Mouse (Mus musculus): ENCODE measurements around the gene Hist1h4b. TPM values are rescaled to one million over a fixed set of nuclear protein-coding genes. Genes with fewer than 3 reads are reported as not detected.
"Not testable (repeated sequence)": the region's sequence is repeated elsewhere in the genome, so short reads cannot be mapped to it uniquely, and the experiment has no call there.

Hist1h4b gene
- polyA plus RNA-seq, 1 experiment from 2014 or later, result 15.5 TPM

- peak; percentile 50 for DNase-seq (ENCODE audit: low spot score)
Measured at GRCm38 (mm10) chr13:23757211-23757773, 479 bp downstream of the Hist1h4b start.

GRCm38 (mm10) chr13:23757921-23758320, 1.1 kb downstream of the Hist1h4b start:
- DNase-seq (ENCODE audit: low spot score), result no peak

- DNase-seq (ENCODE audit: low spot score), result no peak
Measured at GRCm38 (mm10) chr13:23759251-23759771, 2.5 kb downstream of the Hist1h4b start.

- no peak for DNase-seq (ENCODE audit: low spot score)
Measured at GRCm38 (mm10) chr13:23759916-23760239, 3.1 kb downstream of the Hist1h4b start.

- DNase-seq (ENCODE audit: low spot score), result peak; percentile 82
Measured at GRCm38 (mm10) chr13:23760240-23760971, 3.6 kb downstream of the Hist1h4b start.

GRCm38 (mm10) chr13:23760972-23761864, 4.4 kb downstream of the Hist1h4b start, which contains the start of gene Hist1h4a:
TSS of gene Hist1h4a (minus strand) at chr13:23761230.
- DNase-seq (ENCODE audit: low spot score), result peak; percentile 99

GRCm38 (mm10) chr13:23761871-23762821, 5.3 kb downstream of the Hist1h4b start, which contains the start of gene Hist1h3a:
TSS of gene Hist1h3a (minus strand) at chr13:23762386.
- DNase-seq (ENCODE audit: low spot score), result peak; percentile 91

GRCm38 (mm10) chr13:23763242-23763585, 6.4 kb downstream of the Hist1h4b start:
- no peak for DNase-seq (ENCODE audit: low spot score)

GRCm38 (mm10) chr13:23763586-23764323, 6.9 kb downstream of the Hist1h4b start, which contains the start of gene Hist1h1a:
TSS of gene Hist1h1a (plus strand) at chr13:23763666.
- DNase-seq (ENCODE audit: low spot score), result peak; percentile 98

- peak; percentile 38 for DNase-seq (ENCODE audit: low spot score)
Measured at GRCm38 (mm10) chr13:23764324-23765171, 7.7 kb downstream of the Hist1h4b start.

- no peak for DNase-seq (ENCODE audit: low spot score)
Measured at GRCm38 (mm10) chr13:23765172-23765513, 8.3 kb downstream of the Hist1h4b start.

- no peak for DNase-seq (ENCODE audit: low spot score)
Measured at GRCm38 (mm10) chr13:23766772-23767171, 10.0 kb downstream of the Hist1h4b start.

- DNase-seq (ENCODE audit: low spot score), result no peak
Measured at GRCm38 (mm10) chr13:23768834-23769397, 12.1 kb downstream of the Hist1h4b start.

GRCm38 (mm10) chr13:23769613-23770012, 12.8 kb downstream of the Hist1h4b start, which contains the start of gene Trim38:
TSS of gene Trim38 (plus strand) at chr13:23769913.
- not testable (repeated sequence) for DNase-seq (ENCODE audit: low spot score)

GRCm38 (mm10) chr13:23772561-23773313, 15.9 kb downstream of the Hist1h4b start:
- peak; percentile 21 for DNase-seq (ENCODE audit: low spot score)

GRCm38 (mm10) chr13:23778339-23778738, 21.5 kb downstream of the Hist1h4b start:
- DNase-seq (ENCODE audit: low spot score), result no peak

- DNase-seq (ENCODE audit: low spot score), result no peak
Measured at GRCm38 (mm10) chr13:23779025-23779424, 22.2 kb downstream of the Hist1h4b start.

- DNase-seq (ENCODE audit: low spot score), result peak; percentile 58
Measured at GRCm38 (mm10) chr13:23792520-23792919, 35.7 kb downstream of the Hist1h4b start.
